Mouse (Mus musculus): ENCODE data around the gene Gm20721. TPM values are rescaled to one million over a fixed set of nuclear protein-coding genes. Genes with fewer than 3 reads are reported as not detected.

Gm20721 gene
- polyA plus RNA-seq, 1 experiment: 1.6 TPM

- DNase-seq (ENCODE audit: low read depth): no peak
Observed at GRCm38 (mm10) chr2:174298471-174298870, 48.0 kb downstream of the Gm20721 start.

- no peak for DNase-seq (ENCODE audit: low read depth)
Observed at GRCm38 (mm10) chr2:174297851-174298250, 48.7 kb downstream of the Gm20721 start.

- DNase-seq (ENCODE audit: low read depth): no peak
Observed at GRCm38 (mm10) chr2:174297086-174297571, 49.4 kb downstream of the Gm20721 start.

- DNase-seq (ENCODE audit: low read depth): no peak
Observed at GRCm38 (mm10) chr2:174295900-174296465, 50.5 kb downstream of the Gm20721 start.

- no peak for DNase-seq (ENCODE audit: low read depth)
Observed at GRCm38 (mm10) chr2:174295175-174295899, 51.2 kb downstream of the Gm20721 start.

- no peak for DNase-seq (ENCODE audit: low read depth)
Observed at GRCm38 (mm10) chr2:174294457-174294856, 52.1 kb downstream of the Gm20721 start.

GRCm38 (mm10) chr2:174291662-174292030 lies 54.9 kb downstream of the Gm20721 start:
- no peak for DNase-seq (ENCODE audit: low read depth)

- DNase-seq (ENCODE audit: low read depth): no peak
Observed at GRCm38 (mm10) chr2:174291029-174291661, 55.4 kb downstream of the Gm20721 start.

- no peak for DNase-seq (ENCODE audit: low read depth)
Observed at GRCm38 (mm10) chr2:174288673-174289430, 57.7 kb downstream of the Gm20721 start.

- DNase-seq (ENCODE audit: low read depth): no peak
Observed at GRCm38 (mm10) chr2:174287921-174288320, 58.6 kb downstream of the Gm20721 start.

GRCm38 (mm10) chr2:174285921-174286470 lies 60.5 kb downstream of the Gm20721 start:
- no peak for DNase-seq (ENCODE audit: low read depth)

- no peak for DNase-seq (ENCODE audit: low read depth)
Observed at GRCm38 (mm10) chr2:174284807-174285457, 61.6 kb downstream of the Gm20721 start.

- no peak for DNase-seq (ENCODE audit: low read depth)
Observed at GRCm38 (mm10) chr2:174284011-174284410, 62.5 kb downstream of the Gm20721 start, which contains the start of gene Gnas. Gene Gnas, plus strand, starts transcription at chr2:174284320.

- DNase-seq (ENCODE audit: low read depth): no peak
Observed at GRCm38 (mm10) chr2:174283341-174283740, 63.2 kb downstream of the Gm20721 start.

Other genes with a start within 250 kb of the Gm20721 start
- 71.8 and 85.7 TPM in 2 replicates for gene Npepl1, start 236.4 kb downstream of the Gm20721 start, polyA plus RNA-seq (2012; rRNA removed)
- 1,261 and 1,453 TPM in 2 replicates for gene Gnas, start 62.4 kb downstream of the Gm20721 start, polyA plus RNA-seq (2012; rRNA removed)
- gene Nelfcd, start 69.1 kb upstream of the Gm20721 start, polyA plus RNA-seq (2012; rRNA removed): 41.9 and 50.8 TPM in 2 replicates
- 117 and 166 TPM in 2 replicates for gene Ctsz, start 92.3 kb upstream of the Gm20721 start, polyA plus RNA-seq (2012; rRNA removed)
- gene Tubb1, start 104.0 kb upstream of the Gm20721 start, polyA plus RNA-seq (2012; rRNA removed): 0.22 and 0.35 TPM in 2 replicates
- 238 and 292 TPM in 2 replicates for gene Atp5e, start 117.4 kb upstream of the Gm20721 start, polyA plus RNA-seq (2012; rRNA removed)
- gene Prelid3b, start 126.4 kb upstream of the Gm20721 start, polyA plus RNA-seq (2012; rRNA removed): 41.6 and 53.0 TPM in 2 replicates